Mouse (Mus musculus) embryonic fibroblast, embryonic 13.5 days (primary cell): ENCODE data around the gene Olig2.

ENCODE experiments used
- CTCF ChIP-seq: IDR thresholded peaks from 2 replicates; pipeline ENCODE4 v1.5.1; 2011; ENCODE audit warnings: mild to moderate bottlenecking, control low read depth, low read length, moderate library complexity, borderline replicate concordance; ENCODE audit not compliant: insufficient read depth
- POLR2A ChIP-seq: IDR thresholded peaks from 2 replicates; pipeline ENCODE4 v1.6.1; 2011; ENCODE audit warnings: low read depth, mild to moderate bottlenecking, control low read depth, low read length, moderate library complexity

DNA sequence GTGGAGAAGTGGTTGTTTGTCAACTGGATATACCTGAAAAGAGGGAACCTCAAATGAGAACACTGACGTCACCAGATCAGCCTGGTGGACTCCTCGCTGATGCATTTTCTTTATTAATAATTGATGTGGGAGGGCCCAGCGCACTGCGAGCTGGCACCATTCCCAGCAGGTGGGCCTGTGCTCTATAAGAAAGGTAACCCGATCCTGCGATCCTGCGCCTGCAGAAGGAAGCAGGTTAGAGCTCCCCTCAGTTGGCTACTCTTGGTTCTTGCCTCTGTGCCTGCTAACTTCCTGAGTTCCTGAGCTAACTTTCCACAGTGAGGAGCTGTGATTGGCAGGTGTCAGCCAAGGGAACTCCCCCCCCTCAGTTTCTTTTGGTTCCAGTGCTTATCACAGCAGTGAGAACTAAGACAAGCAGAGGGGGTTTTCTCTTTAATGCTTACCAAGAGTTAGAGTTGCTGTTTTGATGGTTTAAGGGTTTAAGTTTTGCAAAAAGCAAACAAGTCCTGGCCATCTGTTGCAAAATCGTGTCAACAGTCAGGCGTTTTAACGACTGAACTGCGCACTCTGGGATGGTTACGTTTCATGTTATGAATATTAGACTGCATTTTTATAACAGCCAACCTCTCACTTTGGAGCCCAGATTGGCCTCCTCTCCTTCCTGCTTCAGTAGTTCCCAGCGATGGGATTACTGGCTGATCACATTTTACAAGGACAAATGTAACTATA is 43.6 kb downstream of the Olig2 start:
- TF ChIP-seq CTCF (no peak), POLR2A (no peak)
